Mouse (Mus musculus) cerebral cortex, adult 2 months (tissue): ENCODE data around the gene Tnks1bp1.

ENCODE experiments used
- WGBS: fragments of 180-500 bp; shearing (Covaris S2); methylation state at CpG from one replicate; pipeline ENCODE4 v1.1.7; 2018; 5-methylcytosine and 5-hydroxymethylcytosine counted together

The Tnks1bp1 gene

DNA sequence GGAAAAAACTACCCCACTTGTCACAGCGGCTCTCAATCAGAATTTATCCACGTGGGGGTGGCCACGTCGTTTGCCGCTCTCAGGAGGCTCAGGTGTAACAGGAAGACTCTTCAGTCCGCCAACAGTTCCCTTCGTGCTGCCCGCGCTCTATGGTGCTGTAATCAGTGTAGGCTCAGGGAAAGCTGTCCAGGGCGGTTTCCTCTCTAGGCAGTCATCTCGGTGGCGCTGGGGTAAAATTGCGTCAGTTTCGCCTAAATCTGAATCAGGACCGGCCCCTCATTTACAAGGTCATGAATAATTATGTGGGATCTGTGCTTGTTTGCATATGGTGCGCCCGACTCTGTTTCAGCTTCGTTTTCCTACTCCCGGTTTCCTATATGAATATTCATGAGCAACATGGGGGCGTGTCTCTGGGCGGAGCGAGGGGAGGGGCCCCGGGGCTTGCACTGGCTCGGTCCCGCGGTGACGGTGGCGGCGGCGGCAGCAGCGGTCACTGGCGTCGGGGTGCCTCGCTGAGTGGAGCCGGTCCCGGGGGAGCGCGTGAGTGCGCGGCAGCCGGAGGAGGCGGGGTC is at the start of gene Tnks1bp1:
TSS of gene Tnks1bp1 (plus strand) at position 427 of the 572 bp plus-strand sequence.
- under 1% methylated on average over 42 of the region's 42 CpGs for WGBS

GRCm38 (mm10) chr2:84999486-85000181 is 48.2 kb upstream of the Tnks1bp1 start:
- WGBS = 89% methylated on average over 3 of the region's 3 CpGs

DNA sequence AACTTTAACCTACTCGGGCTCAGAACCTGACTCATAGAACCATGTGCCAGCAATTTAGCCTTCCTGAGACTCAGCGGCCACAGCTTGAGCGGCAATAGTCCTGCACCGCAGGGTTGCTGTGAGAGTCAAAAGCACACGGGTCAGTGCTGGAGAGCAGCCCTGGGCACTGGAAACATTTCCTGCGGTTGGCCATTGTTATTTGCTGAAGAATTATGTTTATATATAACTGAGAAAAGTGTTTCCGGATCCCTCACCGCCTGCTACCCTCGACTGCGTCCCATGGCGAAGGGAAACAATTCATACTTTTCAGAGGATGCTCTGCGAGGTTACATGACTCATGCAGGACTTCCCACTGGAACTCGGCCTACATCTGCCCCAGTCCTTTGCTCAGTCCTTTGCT is 46.3 kb upstream of the Tnks1bp1 start:
- WGBS = 67% methylated on average over 13 of the region's 13 CpGs

DNA sequence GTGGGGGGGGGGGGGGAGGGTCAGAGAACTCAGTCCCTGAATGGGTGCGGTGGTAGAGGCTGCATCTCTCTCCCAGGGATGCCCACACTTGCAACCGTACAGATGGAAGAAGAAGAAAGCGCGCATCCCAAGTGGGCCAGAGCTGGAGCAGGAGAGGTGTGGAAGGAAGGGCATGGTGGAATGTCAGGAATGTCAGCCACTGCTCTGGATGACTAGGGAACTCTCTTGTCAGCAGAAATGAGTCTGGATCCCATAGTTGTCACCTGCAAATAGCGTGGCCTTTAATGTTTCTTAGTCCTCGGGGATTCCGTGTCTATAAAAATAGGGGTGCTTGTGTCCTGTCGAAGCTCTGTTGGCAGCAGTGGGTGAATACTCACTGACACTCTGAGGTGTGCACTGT is 45.2 kb upstream of the Tnks1bp1 start:
- WGBS = 84% methylated on average over 8 of the region's 8 CpGs

DNA sequence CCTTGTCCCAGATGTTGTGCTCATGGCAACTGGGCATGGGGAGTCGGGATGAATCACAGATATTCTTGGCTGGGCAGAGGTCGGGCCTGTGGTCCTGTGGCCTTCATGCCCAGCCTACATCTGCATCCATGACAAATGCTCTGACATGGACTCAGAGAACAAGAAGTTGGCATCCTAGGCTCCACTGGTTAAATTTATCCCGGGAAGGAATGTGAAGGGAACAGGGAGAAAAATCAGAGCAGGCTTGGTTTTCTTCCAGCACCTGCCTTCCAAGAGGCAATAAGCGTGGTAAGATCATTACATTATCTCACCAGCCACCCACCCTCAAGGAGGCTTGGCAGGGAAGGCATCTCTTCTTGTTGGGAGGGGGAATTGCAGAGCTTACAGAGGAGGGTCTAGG is 43.5 kb upstream of the Tnks1bp1 start:
- WGBS = 62% methylated on average over 4 of the region's 4 CpGs

DNA sequence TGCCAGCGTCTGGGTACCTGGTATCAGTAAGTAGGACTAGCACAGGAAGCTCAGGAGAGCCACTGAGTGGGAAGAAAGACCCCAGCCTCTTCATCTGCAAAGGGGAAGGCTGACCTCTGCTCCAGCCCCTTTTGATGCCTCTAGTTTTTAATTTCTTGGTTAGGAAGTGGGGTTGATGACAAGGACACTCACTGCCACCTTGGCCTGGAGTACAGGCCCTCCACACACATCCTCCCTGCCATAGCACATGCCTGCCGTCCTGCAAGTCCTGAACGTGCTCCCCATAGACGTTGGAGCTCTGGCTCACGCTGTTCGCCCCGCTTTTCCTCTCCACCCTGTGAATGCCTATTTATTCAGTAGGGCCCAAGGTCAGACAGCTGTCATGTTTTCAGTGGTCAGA is 41.2 kb upstream of the Tnks1bp1 start:
- WGBS = 92% methylated on average over 7 of the region's 7 CpGs

- WGBS = 19% methylated on average over 4 of the region's 4 CpGs
Observed at GRCm38 (mm10) chr2:85007729-85008128, 40.1 kb upstream of the Tnks1bp1 start.

GRCm38 (mm10) chr2:85009212-85009611 is 38.6 kb upstream of the Tnks1bp1 start:
- WGBS = 95% methylated on average over 2 of the region's 2 CpGs

DNA sequence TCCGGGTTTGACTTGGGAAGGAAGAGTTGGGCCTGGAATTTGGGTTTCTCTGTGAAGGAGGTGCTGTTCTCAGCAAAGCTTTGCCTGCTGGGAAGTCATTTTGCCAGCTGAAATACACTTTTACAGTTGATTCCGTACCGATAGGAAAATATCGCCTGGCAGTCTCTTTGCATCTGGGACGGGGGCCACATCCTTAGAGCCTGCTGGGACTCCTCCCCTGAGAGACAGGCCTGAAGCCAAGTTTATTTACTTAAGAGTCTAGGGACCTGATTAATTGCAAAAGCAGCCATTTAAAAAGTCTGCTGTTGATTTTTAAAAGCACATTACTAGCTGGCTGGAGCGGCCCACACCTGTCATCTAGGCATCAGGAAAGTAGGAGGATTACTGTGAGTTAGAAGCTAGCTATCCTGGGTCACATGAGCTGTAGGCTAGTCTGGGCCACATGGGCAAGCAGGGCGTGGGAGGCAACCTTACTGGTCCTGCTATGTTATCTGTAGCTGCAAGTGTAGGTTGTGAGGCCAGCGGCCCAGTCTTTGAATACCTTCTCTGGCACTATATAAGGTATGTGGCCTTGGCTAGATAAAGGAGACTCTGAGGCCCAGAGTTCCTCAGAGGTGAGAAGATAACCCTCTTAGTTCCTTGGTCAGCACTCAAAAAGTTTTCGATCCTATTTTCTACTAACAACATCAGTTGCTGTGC is 35.8 kb upstream of the Tnks1bp1 start:
- 54% methylated on average over 9 of the region's 9 CpGs for WGBS

DNA sequence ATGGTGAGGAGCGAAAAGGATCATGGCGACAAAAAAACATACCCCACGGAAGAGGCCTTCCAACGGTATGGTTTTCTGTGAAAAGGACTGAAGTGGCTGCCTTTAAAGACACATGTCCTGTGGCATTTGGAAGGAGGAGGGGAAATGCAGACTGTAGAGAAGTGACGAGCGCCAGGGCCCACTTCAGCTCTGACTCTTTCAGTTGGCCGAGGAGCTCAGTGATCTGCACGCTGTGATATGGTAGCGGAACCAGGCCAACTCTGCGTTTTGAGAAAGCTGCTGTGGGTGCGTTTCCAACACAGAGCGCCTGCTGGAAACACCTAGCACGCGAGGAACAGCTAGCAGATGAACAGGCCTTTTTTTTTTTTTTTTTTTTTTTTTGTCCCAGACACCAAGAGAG is 35.1 kb upstream of the Tnks1bp1 start:
- 84% methylated on average over 14 of the region's 14 CpGs for WGBS

- 87% methylated on average over 5 of the region's 5 CpGs for WGBS
Observed at GRCm38 (mm10) chr2:85013826-85014587, 33.8 kb upstream of the Tnks1bp1 start.

DNA sequence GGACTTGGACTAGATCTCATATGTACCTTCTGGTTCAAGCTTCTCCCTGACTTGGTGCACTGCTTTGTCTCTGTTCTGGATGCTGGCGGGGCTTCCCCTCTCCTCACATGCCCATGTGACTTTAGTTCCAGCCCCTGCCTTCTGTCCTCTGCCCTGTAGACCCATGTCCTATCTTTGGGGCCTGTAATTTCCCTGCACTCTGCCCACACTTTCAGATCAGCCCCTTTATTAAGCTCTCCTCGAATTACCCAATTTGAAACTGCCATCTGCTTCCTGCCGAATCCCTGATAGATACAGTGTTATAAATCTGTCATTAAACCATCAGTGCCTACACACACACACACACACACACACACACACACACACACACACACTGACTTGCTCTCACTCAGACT is 33.2 kb upstream of the Tnks1bp1 start:
- WGBS = 61% methylated on average over 3 of the region's 3 CpGs

DNA sequence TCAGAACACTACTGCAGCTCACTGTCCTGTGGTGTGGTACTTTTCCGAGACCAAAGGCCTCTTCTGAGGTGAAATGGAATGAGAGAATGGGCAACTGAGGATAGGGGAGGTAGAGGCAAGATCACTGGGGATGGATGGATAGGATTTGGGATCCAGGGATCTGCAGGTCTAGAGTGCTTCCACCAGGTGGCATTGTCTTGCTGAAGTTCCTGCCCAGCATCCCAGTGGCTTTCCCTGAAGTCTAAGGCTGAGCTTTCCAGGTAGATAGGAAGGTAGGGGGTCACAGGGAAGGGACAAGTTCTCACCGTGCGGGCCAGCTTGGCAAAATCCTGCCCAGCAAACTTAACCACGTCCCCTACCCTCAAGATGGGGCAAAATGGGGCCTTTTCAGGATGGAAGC is 25.8 kb upstream of the Tnks1bp1 start:
- WGBS = 51% methylated on average over 4 of the region's 4 CpGs

- 71% methylated on average over 3 of the region's 3 CpGs for WGBS
Observed at GRCm38 (mm10) chr2:85026178-85026577, 21.6 kb upstream of the Tnks1bp1 start.

- 74% methylated on average over 5 of the region's 5 CpGs for WGBS
Observed at GRCm38 (mm10) chr2:85027281-85027680, 20.5 kb upstream of the Tnks1bp1 start.

DNA sequence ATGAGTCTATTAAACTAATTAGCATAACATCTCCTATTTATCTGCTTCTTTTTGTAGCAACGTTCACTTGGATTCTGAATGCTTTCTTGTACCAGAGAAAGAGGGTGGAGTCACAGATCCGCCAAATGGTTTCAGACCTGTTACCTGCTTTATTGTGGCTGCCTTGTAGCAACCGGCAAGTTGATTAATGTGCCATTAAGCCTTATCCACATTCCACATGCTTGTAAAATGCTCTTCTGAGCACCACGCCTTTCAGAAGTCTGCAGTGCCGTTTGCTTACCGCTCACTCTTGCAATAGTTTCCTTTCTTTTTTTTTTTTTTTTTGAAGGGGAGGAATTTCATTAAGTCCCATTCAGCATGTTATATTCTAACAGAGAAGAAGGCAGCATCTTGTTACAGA is 17.9 kb upstream of the Tnks1bp1 start:
- WGBS = 55% methylated on average over 6 of the region's 6 CpGs

DNA sequence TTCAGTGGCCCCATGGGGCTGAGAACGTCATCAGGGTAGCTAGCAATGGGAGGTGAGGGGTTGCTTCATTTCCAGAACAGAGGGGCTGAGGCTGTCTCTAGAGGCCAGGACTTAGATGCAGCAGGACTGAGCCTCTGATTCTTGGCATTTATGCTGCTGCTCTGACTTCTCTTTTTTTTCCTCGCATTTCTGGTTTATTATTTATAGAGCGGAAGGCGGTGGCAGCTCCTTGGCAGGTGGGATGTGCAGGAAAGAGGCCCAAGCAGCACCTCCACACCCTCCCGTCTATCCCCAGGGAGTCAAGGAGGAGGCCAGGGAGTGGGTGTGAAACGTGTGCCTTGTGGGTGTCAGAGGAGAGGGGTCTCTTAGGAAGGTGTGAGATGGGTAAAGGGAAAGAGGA is 16.8 kb upstream of the Tnks1bp1 start:
- 49% methylated on average over 6 of the region's 6 CpGs for WGBS

- WGBS = 85% methylated on average over 2 of the region's 2 CpGs
Observed at GRCm38 (mm10) chr2:85033121-85033520, 14.7 kb upstream of the Tnks1bp1 start.

GRCm38 (mm10) chr2:85034169-85034568 is 13.7 kb upstream of the Tnks1bp1 start:
- WGBS = 81% methylated on average over 7 of the region's 7 CpGs

DNA sequence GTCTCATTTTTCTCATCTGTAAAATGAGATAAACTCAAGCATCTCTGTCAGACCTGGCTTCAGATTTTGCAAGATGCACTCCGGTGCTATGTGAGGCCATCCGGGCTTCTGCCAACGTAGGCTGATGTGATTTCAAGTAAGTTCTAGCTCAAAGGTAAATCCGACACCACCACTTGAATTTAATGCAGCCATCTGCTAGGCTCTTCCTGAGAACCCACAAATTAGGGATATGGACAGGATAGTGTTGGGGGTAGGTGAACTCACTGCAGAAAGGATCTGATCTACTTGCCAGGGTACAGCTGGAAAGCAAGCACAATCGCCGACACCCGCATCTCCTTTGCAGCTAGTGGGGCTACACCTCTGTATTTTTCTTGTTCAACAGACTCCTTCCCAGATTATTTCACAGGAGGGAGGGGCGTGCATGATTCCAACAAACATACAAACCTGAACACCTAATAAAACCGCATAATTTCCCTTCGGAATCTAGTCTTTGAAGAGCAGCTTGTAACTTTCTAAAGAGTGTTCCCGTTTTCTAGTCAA is 11.2 kb upstream of the Tnks1bp1 start:
- WGBS = 4% methylated on average over 11 of the region's 11 CpGs

- WGBS = under 1% methylated on average over 66 of the region's 66 CpGs
Observed at GRCm38 (mm10) chr2:85037047-85038026, 10.5 kb upstream of the Tnks1bp1 start, which contains the start of the genes Ssrp1 and P2rx3. Gene Ssrp1, plus strand, starts transcription at chr2:85037234. Gene P2rx3, minus strand, starts transcription at chr2:85037462.
